Comparison of ENCODE assay signal across 26 mouse cellular contexts in the genomic region with DNA sequence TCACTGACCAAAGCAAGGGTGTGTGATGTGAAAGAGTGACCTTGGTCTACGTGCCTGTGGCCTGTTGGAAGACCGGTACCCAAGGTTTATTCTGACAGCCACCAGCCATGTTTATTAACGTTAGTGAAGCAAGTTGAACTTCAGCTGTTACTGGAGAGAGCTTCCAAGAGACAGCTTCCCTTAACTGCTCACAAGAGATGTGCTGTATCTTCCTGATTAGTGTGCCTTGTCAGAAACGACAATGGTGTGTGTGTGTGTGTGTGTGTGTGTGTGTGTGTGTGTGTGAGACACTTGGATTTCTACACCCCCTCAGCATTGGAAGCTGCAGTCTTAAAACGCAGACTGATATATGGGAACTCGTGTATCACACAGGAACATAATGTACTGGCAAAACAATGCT. TPM values are rescaled to one million over a fixed set of nuclear protein-coding genes. Genes with fewer than 3 reads are reported as not detected.
A peak's percentile ranks its signal among the peaks of the same experiment; 100 is the strongest.
DNase-seq lines count a peak whose midpoint lies in the region; ATAC-seq and TF ChIP-seq lines count a peak whose summit lies in the region.
"Had no signal": no experiment of that assay in that cellular context is flagged by ENCODE, and none has a peak within 500 bp of the region (broad histone marks: within the 10 kb centered on the region; RNA-seq: fewer than 3 reads in every experiment).

No protein-coding gene starts in this region.

- intact Hi-C loops in heart, postnatal 14 days (cut with DNase I) = no loop called here

- no peaks in the 10 kb centered on the region for H3K27me3 ChIP-seq in testis, adult 2 months (ENCODE audit: control insufficient read depth, insufficient read depth, low read length)
- H3K27me3 ChIP-seq in liver, embryonic 12.5 days (replicated peaks) = no peaks in the 10 kb centered on the region
- no peaks in the 10 kb centered on the region for H3K27me3 ChIP-seq in liver, embryonic 14.5 days (ENCODE audit: control insufficient read depth, insufficient read depth, low read length)
- H3K27me3 ChIP-seq in liver, postnatal 0 days (ENCODE audit: insufficient read depth, low read length) = no peaks in the 10 kb centered on the region
- H3K27me3 ChIP-seq: embryonic facial prominence, embryonic 13.5 days; embryonic facial prominence, embryonic 15.5 days; forebrain, embryonic 12.5 days had no signal

- no peaks in the 10 kb centered on the region for H3K36me3 ChIP-seq in testis, adult 2 months (ENCODE audit: control insufficient read depth, insufficient read depth, low read length)
- H3K36me3 ChIP-seq in liver, embryonic 12.5 days = no peaks in the 10 kb centered on the region
- H3K36me3 ChIP-seq in liver, embryonic 14.5 days (replicated peaks; ENCODE audit: control insufficient read depth, insufficient read depth, low read depth) = no peaks in the 10 kb centered on the region
- H3K36me3 ChIP-seq in liver, postnatal 0 days (replicated peaks; ENCODE audit: insufficient read depth, low read length) = no peaks in the 10 kb centered on the region
- H3K36me3 ChIP-seq: embryonic facial prominence, embryonic 13.5 days; embryonic facial prominence, embryonic 15.5 days; forebrain, embryonic 10.5 days; forebrain, embryonic 12.5 days had no signal

- H3K4me1 ChIP-seq in testis, adult 2 months (ENCODE audit: control insufficient read depth, insufficient read depth, low read length) = peaks cover 2% of the 10 kb centered on the region; the same call in 1 of the 2 replicates
- H3K4me1 ChIP-seq in liver, embryonic 12.5 days = peaks cover 29% of the 10 kb centered on the region
- peaks cover 6 to 25% of the 10 kb centered on the region in 2 experiments; a peak in 3 of 4 replicates for H3K4me1 ChIP-seq in liver, embryonic 14.5 days (replicated peaks; ENCODE audit: control insufficient read depth in 2 of 2, insufficient read depth in 2 of 2, low read length in 1 of 2)
- no peaks in the 10 kb centered on the region for H3K4me1 ChIP-seq in liver, postnatal 0 days (ENCODE audit: insufficient read depth)
- H3K4me1 ChIP-seq: embryonic facial prominence, embryonic 13.5 days; embryonic facial prominence, embryonic 15.5 days; forebrain, embryonic 10.5 days; forebrain, embryonic 12.5 days had no signal

- WGBS in liver, embryonic 12.5 days (ENCODE audit: insufficient replicate concordance) = 47% methylated on average over 6 of the region's 6 CpGs
- whole genome bisulfite sequencing in liver, embryonic 14.5 days (ENCODE audit: insufficient replicate concordance) = 36% methylated on average over 6 of the region's 6 CpGs
- WGBS in liver, postnatal 0 days (ENCODE audit: insufficient replicate concordance) = 62% methylated on average over 6 of the region's 6 CpGs

- peaks cover 6% of the 10 kb centered on the region; the same call in 1 of the 2 replicates for H3K9me3 ChIP-seq in liver, embryonic 12.5 days (replicated peaks)
- H3K9me3 ChIP-seq in liver, embryonic 14.5 days (ENCODE audit: control insufficient read depth, low read length) = no peaks in the 10 kb centered on the region
- H3K9me3 ChIP-seq in liver, postnatal 0 days (ENCODE audit: low read length) = no peaks in the 10 kb centered on the region
- H3K9me3 ChIP-seq: embryonic facial prominence, embryonic 15.5 days; forebrain, embryonic 12.5 days had no signal

- no peak for TF ChIP-seq CTCF in testis, adult 2 months (IDR thresholded peaks at IDR 0.05; ENCODE audit: control insufficient read depth, insufficient read depth, insufficient replicate concordance, low read depth, low read length)
- TF ChIP-seq CTCF in liver, embryonic 14.5 days (IDR thresholded peaks at IDR 0.05; ENCODE audit: low read depth) = no peak
- TF ChIP-seq CTCF in liver, postnatal 0 days (IDR thresholded peaks at IDR 0.05; ENCODE audit: low read depth) = no peak

- no peak overlapping the region for H3K4me3 ChIP-seq in testis, adult 2 months (ENCODE audit: control insufficient read depth, low read depth, low read length)
- no peak overlapping the region for H3K4me3 ChIP-seq in liver, embryonic 12.5 days
- H3K4me3 ChIP-seq in liver, embryonic 14.5 days (ENCODE audit: insufficient read depth in 1 of 2, low read depth in 2 of 2, low read length in 2 of 2) = no peak overlapping the region
- no peak overlapping the region for H3K4me3 ChIP-seq in liver, postnatal 0 days (ENCODE audit: low read depth, low read length)
- H3K4me3 ChIP-seq: embryonic facial prominence, embryonic 13.5 days; embryonic facial prominence, embryonic 15.5 days; erythroblast, embryonic 14.5 days; forebrain, embryonic 10.5 days; forebrain, embryonic 12.5 days had no signal

- ATAC-seq in liver, embryonic 12.5 days = no peak
- ATAC-seq in liver, embryonic 14.5 days (ENCODE audit: insufficient read depth) = no peak
- ATAC-seq in liver, postnatal 0 days = peak; percentile 20; the same call in 1 of the 2 replicates
- ATAC-seq in inflammation-experienced regulatory T-cells, adult 6 months = no peak
- ATAC-seq: activated CD4-positive, CD25-positive, alpha-beta regulatory T cell, adult 4 months; forebrain, embryonic 14.5 days; forebrain, embryonic 16.5 days; Patski had no signal

- TF ChIP-seq POLR2A in testis, adult 2 months (IDR thresholded peaks at IDR 0.05; ENCODE audit: control insufficient read depth, low read depth, low read length) = no peak

- H3K4me2 ChIP-seq in liver, embryonic 12.5 days = no peak overlapping the region
- H3K4me2 ChIP-seq in liver, embryonic 14.5 days (ENCODE audit: low read depth) = no peak overlapping the region
- no peak overlapping the region for H3K4me2 ChIP-seq in liver, postnatal 0 days (ENCODE audit: low read depth, low read length)
- H3K4me2 ChIP-seq: embryonic facial prominence, embryonic 13.5 days; embryonic facial prominence, embryonic 15.5 days; forebrain, embryonic 12.5 days had no signal

- TF ChIP-seq EP300 in liver, embryonic 14.5 days (IDR thresholded peaks at IDR 0.05; ENCODE audit: low read depth) = 0 out of 2 replicates have a peak, but pooled peaks have one; percentile 28
- peak; percentile 61; the same call in 1 of the 2 replicates for TF ChIP-seq EP300 in liver, postnatal 0 days (IDR thresholded peaks at IDR 0.05; ENCODE audit: low read depth)

- H3K27ac ChIP-seq in testis, adult 2 months (ENCODE audit: control insufficient read depth, insufficient read depth, low read depth, low read length) = peak overlapping the region; percentile 34; the same call in 1 of the 2 replicates
- H3K27ac ChIP-seq in liver, embryonic 12.5 days = peak overlapping the region; percentile 71
- no peak overlapping the region for H3K27ac ChIP-seq in liver, embryonic 14.5 days
- no peak overlapping the region for H3K27ac ChIP-seq in liver, postnatal 0 days (ENCODE audit: low read depth)
- H3K27ac ChIP-seq: embryonic facial prominence, embryonic 13.5 days; embryonic facial prominence, embryonic 15.5 days; forebrain, embryonic 10.5 days; forebrain, embryonic 12.5 days had no signal

- no peak for DNase-seq in testis, postnatal 14 days (ENCODE audit: low spot score)
- no peak for DNase-seq in liver, embryonic 14.5 days (ENCODE audit: low read depth in 3 of 3, low spot score in 3 of 3)
- no peak for DNase-seq in liver, postnatal 0 days
- no peak for DNase-seq in heart, postnatal 14 days
- no peak for DNase-seq in thymus, postnatal 25 days
- DNase-seq: adrenal gland, adult 8-10 months; adrenal gland, postnatal 14 days; adrenal gland, postnatal 36 days; cerebellum, adult 18-20 months; cerebellum, adult 8-10 months; cerebellum, adult 9-11 months; cerebellum, postnatal 14 days; cerebellum, postnatal 36 days; embryo, embryonic 11 days had no signal

- no peak overlapping the region for H3K9ac ChIP-seq in liver, embryonic 12.5 days
- H3K9ac ChIP-seq in liver, embryonic 14.5 days (replicated peaks) = no peak overlapping the region
- H3K9ac ChIP-seq in liver, postnatal 0 days (replicated peaks) = no peak overlapping the region
- H3K9ac ChIP-seq: embryonic facial prominence, embryonic 13.5 days; embryonic facial prominence, embryonic 15.5 days; forebrain, embryonic 12.5 days had no signal

RNA-seq across cellular contexts. Expression of a gene that starts 34.1 kb away (rescaled TPM):
- polyA plus RNA-seq in testis, adult 2 months (2012; rRNA removed) = 21.6 and 28.4 TPM in 2 replicates
- 5.9 and 7.3 TPM in 2 replicates for polyA plus RNA-seq in liver, embryonic 12.5 days (2016; fragmentation: Nextera tagmentation; extraction: Ambion mirVana)
- polyA plus RNA-seq in liver, embryonic 14.5 days (2012; rRNA removed) = 7.2 and 9.1 TPM in 2 replicates
- 3.2 and 3.7 TPM in 2 replicates for polyA plus RNA-seq in liver, embryonic 14.5 days (2014; fragmentation: Nextera tagmentation; extraction: Ambion mirVana)
- polyA plus RNA-seq in liver, postnatal 0 days (2015; fragmentation: Nextera tagmentation; extraction: Ambion mirVana) = 11.5 and 12.8 TPM in 2 replicates
- 10 to 100 TPM; 25.9 to 28.2 TPM for total RNA-seq in heart, postnatal 14 days (2021)
- 10 to 100 TPM; 11.7 to 13.1 (median 12.1) TPM for polyA plus RNA-seq in inflammation-experienced regulatory T-cells, adult 6 months (2017; shearing (Covaris generic))

Comparison
In these comparisons a context has a peak if more than half of its experiments do, and no peak if none do; other contexts are left out.
1. H3K27ac ChIP-seq: peak in testis, adult 2 months (single experiment) and liver, embryonic 12.5 days (single experiment); none in liver, embryonic 14.5 days (single experiment) and liver, postnatal 0 days (single experiment).